Mouse (Mus musculus) neural tube, embryonic 12.5 days (tissue): Measurements from ENCODE around the gene Usp10. TPM values are rescaled to one million over a fixed set of nuclear protein-coding genes. Genes with fewer than 3 reads are reported as not detected.

Experiments
- ATAC-seq: fragments of 200-750 bp; cut with Nextera tagmentation; 2 replicates; pipeline ENCODE4 v1.8.0; 2017; ENCODE audit warnings: low read depth, mild to moderate bottlenecking, moderate TSS enrichment, moderate library complexity; ENCODE audit not compliant: low FRiP score
- H3K27ac ChIP-seq: fragments of 300-500 bp; sonication (generic); 2 replicates; pipeline ENCODE4 v1.5.1; 2016
- H3K27me3 ChIP-seq: fragments of 300-500 bp; sonication (generic); replicated peaks from 2 replicates; pipeline ENCODE4 v1.6.1; 2016; ENCODE audit warnings: mild to moderate bottlenecking
- H3K36me3 ChIP-seq: fragments of 300-500 bp; sonication (generic); 2 replicates; pipeline ENCODE4 v1.6.1; 2016; ENCODE audit warnings: mild to moderate bottlenecking
- H3K4me1 ChIP-seq: fragments of 300-500 bp; sonication (generic); 2 replicates; pipeline ENCODE4 v1.6.1; 2016
- H3K4me2 ChIP-seq: fragments of 300-500 bp; sonication (generic); replicated peaks from 2 replicates; pipeline ENCODE4 v1.6.1; 2016; ENCODE audit warnings: mild to moderate bottlenecking
- H3K4me3 ChIP-seq: fragments of 300-500 bp; sonication (generic); 2 replicates; pipeline ENCODE4 v1.5.1; 2016
- H3K9ac ChIP-seq: fragments of 300-500 bp; sonication (generic); 2 replicates; pipeline ENCODE4 v1.6.1; 2016; ENCODE audit warnings: mild to moderate bottlenecking
- H3K9me3 ChIP-seq: fragments of 300-500 bp; sonication (generic); 2 replicates; pipeline ENCODE4 v1.6.1; 2016; ENCODE audit warnings: mild to moderate bottlenecking
- WGBS: fragments of 180-500 bp; shearing (Covaris S2); methylation state at CpG from one replicate; pipeline ENCODE4 v1.1.7; 2016; 5-methylcytosine and 5-hydroxymethylcytosine counted together
- polyA plus RNA-seq: library from polyadenylated mRNA; unstranded; fragments of >200 nt; fragmentation: Nextera tagmentation; extraction: Ambion mirVana; gene quantifications from 2 replicates; pipeline ENCODE4 v1.2.1, GENCODE M21; 2016

The Usp10 gene
- polyA plus RNA-seq, 1 experiment from 2014 or later, result 142 TPM

GRCm38 (mm10) chr8:119917415-119917814 is 7.3 kb downstream of the Usp10 start:
- no peak for ATAC-seq
- no peak overlapping the region for H3K27ac ChIP-seq
- peaks cover 7% of the 10 kb centered on the region for H3K36me3 ChIP-seq
- H3K4me2 ChIP-seq, result no peak overlapping the region
- no peaks in the 10 kb centered on the region for H3K9me3 ChIP-seq
- WGBS, result 95% methylated on average over 3 of the region's 3 CpGs
- no peak overlapping the region for H3K9ac ChIP-seq
- H3K4me1 ChIP-seq, result peaks cover 48% of the 10 kb centered on the region
- H3K27me3 ChIP-seq, result no peaks in the 10 kb centered on the region
- no peak overlapping the region for H3K4me3 ChIP-seq

DNA sequence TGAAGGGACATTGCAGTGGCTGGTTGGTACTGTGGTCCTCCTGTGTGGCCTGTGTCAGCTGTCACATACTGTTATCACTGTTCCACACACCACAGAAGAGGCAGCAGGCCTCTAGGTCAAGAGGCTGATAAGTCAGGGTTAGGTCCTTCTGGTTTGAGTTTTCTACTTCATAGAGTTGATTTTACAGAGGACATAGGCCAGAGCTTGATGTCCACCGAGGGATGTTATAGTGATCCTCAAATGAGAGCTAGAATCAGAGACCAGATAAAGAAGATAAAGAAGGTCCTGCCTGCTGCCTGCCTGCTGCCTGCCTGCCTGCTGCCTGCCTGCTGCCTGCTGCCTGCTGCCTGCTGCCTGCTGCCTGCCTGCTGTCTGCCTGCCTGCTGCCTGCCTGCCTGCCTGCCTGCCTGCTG is 8.0 kb downstream of the Usp10 start:
- Histone ChIP-seq H3K36me3 (peaks cover 7% of the 10 kb centered on the region), H3K4me1 (peaks cover 42% of the 10 kb centered on the region)
- 91% methylated on average over 1 of the region's 1 CpGs for WGBS

DNA sequence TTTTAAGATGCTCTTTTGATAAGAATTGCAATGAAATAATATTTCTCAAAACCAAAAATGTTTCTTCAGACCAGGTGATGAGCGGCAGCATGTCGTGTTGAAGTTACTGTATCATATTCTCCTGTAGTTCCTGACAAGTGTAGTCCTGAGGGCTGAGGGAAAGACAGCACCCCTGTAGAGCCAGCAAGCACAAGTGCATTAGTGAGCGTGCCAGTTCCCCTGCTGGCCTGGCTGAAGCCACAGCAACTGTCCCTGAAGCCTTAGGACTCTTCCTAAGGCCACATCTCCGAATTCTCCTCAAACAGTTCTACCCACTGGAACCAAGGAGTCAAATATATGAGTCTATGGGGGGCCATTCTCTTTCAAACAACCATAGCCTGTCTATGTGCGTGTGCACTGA is 13.1 kb downstream of the Usp10 start:
- Histone ChIP-seq H3K36me3 (peaks cover 4% of the 10 kb centered on the region), H3K9me3 (no peaks in the 10 kb centered on the region), H3K9ac (no peak overlapping the region), H3K4me3 (no peak overlapping the region), H3K4me1 (peaks cover 21% of the 10 kb centered on the region; the same call in 1 of the 2 replicates), H3K27ac (no peak overlapping the region), H3K27me3 (no peaks in the 10 kb centered on the region), H3K4me2 (no peak overlapping the region)
- no peak for ATAC-seq
- whole genome bisulfite sequencing, result 64% methylated on average over 5 of the region's 5 CpGs

More for the DNA sequence above, 8.0 kb downstream of the Usp10 start:
- H3K4me2 ChIP-seq, result no peak overlapping the region
- no peak for ATAC-seq
- no peak overlapping the region for H3K9ac ChIP-seq
- H3K27ac ChIP-seq, result no peak overlapping the region
- H3K4me3 ChIP-seq, result no peak overlapping the region
- H3K9me3 ChIP-seq, result no peaks in the 10 kb centered on the region
- no peaks in the 10 kb centered on the region for H3K27me3 ChIP-seq

- H3K36me3 ChIP-seq, result no peaks in the 10 kb centered on the region
- 92% methylated on average over 4 of the region's 4 CpGs for WGBS
- no peak for ATAC-seq
These were observed 15.3 kb downstream of the Usp10 start for GRCm38 (mm10) chr8:119925428-119925827.

DNA sequence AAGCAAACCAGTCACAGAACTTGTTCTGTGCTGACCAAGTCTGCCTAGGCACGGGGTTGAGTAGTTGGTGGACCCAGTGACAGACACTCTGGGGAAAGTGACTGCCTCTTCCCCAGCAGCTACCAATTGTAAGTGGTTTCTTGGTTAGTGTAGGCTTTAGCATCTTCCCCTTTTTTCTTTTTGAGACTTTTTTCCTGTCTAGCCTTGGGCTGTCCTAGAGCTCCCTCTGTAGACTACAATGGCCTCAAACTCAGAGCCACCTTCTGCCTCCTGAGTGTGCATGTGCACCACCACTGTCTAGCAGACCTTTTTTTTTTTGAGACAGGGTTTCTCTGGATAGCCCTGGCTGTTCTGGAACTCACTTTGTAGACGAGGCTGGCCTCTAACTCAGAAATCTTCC is 16.3 kb downstream of the Usp10 start:
- Histone ChIP-seq H3K27me3 (no peaks in the 10 kb centered on the region), H3K4me2 (no peak overlapping the region), H3K4me3 (no peak overlapping the region), H3K9ac (no peak overlapping the region), H3K9me3 (no peaks in the 10 kb centered on the region), H3K27ac (no peak overlapping the region), H3K4me1 (peaks cover 16% of the 10 kb centered on the region; the same call in 1 of the 2 replicates), H3K36me3 (no peaks in the 10 kb centered on the region)
- no peak for ATAC-seq
- WGBS, result 83% methylated on average over 2 of the region's 2 CpGs

More at GRCm38 (mm10) chr8:119925428-119925827, 15.3 kb downstream of the Usp10 start:
- H3K27me3 ChIP-seq, result no peaks in the 10 kb centered on the region
- H3K4me2 ChIP-seq, result no peak overlapping the region
- no peak overlapping the region for H3K27ac ChIP-seq
- no peak overlapping the region for H3K4me3 ChIP-seq
- H3K9ac ChIP-seq, result no peak overlapping the region
- H3K9me3 ChIP-seq, result no peaks in the 10 kb centered on the region
- H3K4me1 ChIP-seq, result peaks cover 21% of the 10 kb centered on the region; the same call in 1 of the 2 replicates

DNA sequence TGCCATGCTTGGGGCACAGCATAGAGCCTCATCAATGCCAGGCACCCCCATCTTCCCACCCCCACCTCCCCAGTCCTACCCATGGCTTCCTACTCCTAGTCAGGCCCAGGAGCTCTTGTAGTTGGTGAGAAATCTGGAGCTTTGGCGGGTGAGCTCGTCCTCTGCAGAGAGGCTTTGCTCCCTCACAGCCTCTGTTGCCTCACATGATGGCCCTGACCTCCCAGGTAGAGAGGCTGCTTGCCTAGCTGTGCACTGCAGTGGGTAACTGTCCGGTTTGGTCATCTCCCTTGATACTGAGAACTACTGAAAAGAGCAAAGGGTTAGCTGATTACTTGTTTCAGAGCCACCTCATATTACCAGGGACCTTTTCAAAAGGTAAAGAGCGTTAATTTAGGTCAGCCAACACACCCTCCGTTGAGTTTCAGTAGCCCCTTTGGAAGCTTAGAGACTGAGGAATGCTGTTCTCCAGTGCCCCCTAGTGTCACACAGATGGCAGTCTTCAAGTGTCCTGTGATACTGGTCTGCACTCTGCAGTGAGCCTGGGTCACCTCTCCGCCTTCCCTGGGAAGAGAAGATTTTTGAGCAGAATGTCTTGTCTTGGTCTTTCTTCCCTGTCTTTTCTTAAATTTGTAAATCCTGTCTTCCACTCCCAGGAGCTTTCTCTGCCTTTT is 17.4 kb downstream of the Usp10 start:
- Histone ChIP-seq H3K27ac (no peak overlapping the region), H3K4me1 (peaks cover 9% of the 10 kb centered on the region; the same call in 1 of the 2 replicates), H3K27me3 (no peaks in the 10 kb centered on the region), H3K4me3 (no peak overlapping the region), H3K36me3 (peaks cover 8% of the 10 kb centered on the region), H3K9me3 (no peaks in the 10 kb centered on the region), H3K9ac (no peak overlapping the region), H3K4me2 (no peak overlapping the region)
- no peak for ATAC-seq
- WGBS, result 49% methylated on average over 6 of the region's 6 CpGs

DNA sequence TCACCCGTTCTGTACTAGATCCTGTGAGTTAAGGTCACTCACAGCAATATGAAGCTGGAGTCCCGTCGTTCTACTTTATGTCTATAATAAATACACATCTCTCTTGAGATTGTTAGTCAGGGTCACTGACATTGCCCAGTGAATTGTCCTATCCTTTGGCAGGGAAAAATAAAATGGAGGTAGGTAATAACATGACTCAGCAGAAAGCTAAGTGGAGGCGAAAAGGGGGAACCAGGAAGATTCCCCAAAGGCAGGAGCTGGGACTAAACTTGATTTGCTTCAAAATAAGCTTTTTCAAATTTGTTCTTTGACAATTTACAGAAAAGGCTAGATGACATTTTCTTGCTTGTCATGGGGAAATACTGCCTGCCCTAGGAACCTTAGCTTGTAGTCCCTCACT is 21.2 kb downstream of the Usp10 start:
- H3K36me3 ChIP-seq, result peaks cover 37% of the 10 kb centered on the region
- H3K9me3 ChIP-seq, result no peaks in the 10 kb centered on the region
- H3K27ac ChIP-seq, result no peak overlapping the region
- no peak for ATAC-seq
- no peaks in the 10 kb centered on the region for H3K27me3 ChIP-seq
- 81% methylated on average over 4 of the region's 4 CpGs for WGBS
- no peak overlapping the region for H3K4me2 ChIP-seq
- 0 out of 2 replicates have a peak, but pooled peaks cover 5% of the 10 kb centered on the region for H3K4me1 ChIP-seq
- H3K9ac ChIP-seq, result no peak overlapping the region
- H3K4me3 ChIP-seq, result no peak overlapping the region

GRCm38 (mm10) chr8:119933681-119934080 is 23.5 kb downstream of the Usp10 start:
- H3K4me3 ChIP-seq, result no peak overlapping the region
- H3K4me2 ChIP-seq, result no peak overlapping the region
- ATAC-seq, result no peak
- no peak overlapping the region for H3K9ac ChIP-seq
- H3K36me3 ChIP-seq, result peaks cover 53% of the 10 kb centered on the region
- H3K9me3 ChIP-seq, result no peaks in the 10 kb centered on the region
- H3K27ac ChIP-seq, result no peak overlapping the region
- H3K4me1 ChIP-seq, result peaks cover 7% of the 10 kb centered on the region; the same call in 1 of the 2 replicates
- WGBS, result 94% methylated on average over 4 of the region's 4 CpGs
- H3K27me3 ChIP-seq, result no peaks in the 10 kb centered on the region

- H3K27me3 ChIP-seq, result no peaks in the 10 kb centered on the region
- no peak overlapping the region for H3K9ac ChIP-seq
- H3K4me2 ChIP-seq, result no peak overlapping the region
- H3K36me3 ChIP-seq, result peaks cover 59% of the 10 kb centered on the region
- H3K27ac ChIP-seq, result no peak overlapping the region
- no peak for ATAC-seq
- H3K9me3 ChIP-seq, result no peaks in the 10 kb centered on the region
- 87% methylated on average over 6 of the region's 6 CpGs for WGBS
- peaks cover 7% of the 10 kb centered on the region; the same call in 1 of the 2 replicates for H3K4me1 ChIP-seq
- no peak overlapping the region for H3K4me3 ChIP-seq
These were observed 25.4 kb downstream of the Usp10 start for GRCm38 (mm10) chr8:119935541-119935940.

GRCm38 (mm10) chr8:119938481-119938880 is 28.3 kb downstream of the Usp10 start:
- no peak for ATAC-seq
- Histone ChIP-seq H3K4me3 (no peak overlapping the region), H3K27me3 (no peaks in the 10 kb centered on the region), H3K4me2 (no peak overlapping the region), H3K36me3 (peaks cover 62% of the 10 kb centered on the region), H3K27ac (no peak overlapping the region), H3K4me1 (peaks cover 7% of the 10 kb centered on the region; the same call in 1 of the 2 replicates), H3K9me3 (no peaks in the 10 kb centered on the region), H3K9ac (no peak overlapping the region)
- WGBS, result 84% methylated on average over 7 of the region's 7 CpGs

DNA sequence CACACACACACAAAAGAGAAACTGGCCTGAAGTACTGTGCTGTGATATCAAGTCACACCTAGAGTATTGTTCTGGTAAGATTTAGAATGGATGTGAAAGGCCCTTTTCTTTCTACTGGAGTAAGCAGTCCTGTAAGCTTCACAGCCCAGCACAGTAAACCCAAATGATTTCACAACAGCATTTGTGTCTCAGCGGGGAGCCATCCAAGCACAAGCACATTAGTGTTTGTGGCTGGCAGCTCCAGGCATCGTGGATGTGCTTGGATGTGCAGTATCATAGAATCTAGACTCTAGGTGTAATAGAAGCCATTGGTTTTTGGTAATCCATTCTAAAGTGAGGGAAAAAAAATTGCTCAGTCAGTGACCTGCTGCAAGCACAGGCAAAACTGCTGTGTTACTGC is 29.2 kb downstream of the Usp10 start:
- H3K4me3 ChIP-seq, result no peak overlapping the region
- H3K27ac ChIP-seq, result no peak overlapping the region
- H3K4me1 ChIP-seq, result peaks cover 10% of the 10 kb centered on the region; the same call in 1 of the 2 replicates
- WGBS, result 85% methylated on average over 2 of the region's 2 CpGs
- ATAC-seq, result no peak
- peaks cover 62% of the 10 kb centered on the region for H3K36me3 ChIP-seq
- no peaks in the 10 kb centered on the region for H3K9me3 ChIP-seq
- no peaks in the 10 kb centered on the region for H3K27me3 ChIP-seq
- H3K9ac ChIP-seq, result no peak overlapping the region
- H3K4me2 ChIP-seq, result no peak overlapping the region

DNA sequence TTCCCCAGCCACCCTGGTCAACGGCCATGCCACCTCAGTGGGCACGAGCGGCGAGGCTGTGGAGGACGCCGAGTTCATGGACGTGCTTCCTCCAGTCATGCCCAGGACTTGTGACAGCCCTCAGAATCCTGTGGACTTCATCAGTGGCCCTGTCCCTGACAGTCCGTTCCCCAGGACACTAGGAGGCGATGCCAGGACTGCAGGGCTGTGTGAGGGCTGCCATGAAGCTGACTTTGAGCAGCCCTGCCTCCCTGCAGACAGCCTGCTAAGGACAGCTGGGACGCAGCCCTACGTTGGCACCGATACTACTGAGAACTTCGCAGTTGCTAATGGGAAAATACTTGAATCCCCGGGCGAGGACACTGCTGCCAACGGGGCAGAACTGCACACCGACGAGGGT is 31.3 kb downstream of the Usp10 start:
- Histone ChIP-seq H3K27ac (no peak overlapping the region), H3K4me2 (no peak overlapping the region), H3K9me3 (no peaks in the 10 kb centered on the region), H3K27me3 (no peaks in the 10 kb centered on the region), H3K9ac (no peak overlapping the region), H3K4me1 (peaks cover 10% of the 10 kb centered on the region; the same call in 1 of the 2 replicates), H3K4me3 (no peak overlapping the region), H3K36me3 (peaks cover 56% of the 10 kb centered on the region)
- WGBS, result 96% methylated on average over 18 of the region's 18 CpGs
- no peak for ATAC-seq

DNA sequence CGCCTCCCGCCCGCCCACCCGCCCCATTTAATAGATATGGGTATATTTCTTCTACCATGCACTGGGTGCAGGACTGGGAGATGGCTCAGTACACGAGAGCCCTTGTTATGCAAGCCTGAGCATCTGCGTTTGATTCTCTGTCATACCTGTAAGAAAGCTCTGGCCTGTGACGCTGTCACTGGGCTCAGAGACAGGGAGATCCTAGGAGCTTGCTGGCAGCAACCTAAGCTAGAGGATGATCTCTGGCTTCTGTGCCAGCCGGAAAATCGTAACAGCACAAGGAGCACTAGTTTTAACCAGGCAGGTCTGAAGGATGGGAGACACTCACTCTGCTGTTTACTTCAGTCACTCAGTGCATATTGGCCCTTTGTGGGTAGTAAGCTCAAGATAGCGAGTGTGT is 33.5 kb downstream of the Usp10 start:
- H3K4me3 ChIP-seq, result no peak overlapping the region
- no peak overlapping the region for H3K4me2 ChIP-seq
- H3K36me3 ChIP-seq, result peaks cover 51% of the 10 kb centered on the region
- no peak overlapping the region for H3K27ac ChIP-seq
- WGBS, result 86% methylated on average over 10 of the region's 10 CpGs
- no peaks in the 10 kb centered on the region for H3K27me3 ChIP-seq
- no peaks in the 10 kb centered on the region for H3K9me3 ChIP-seq
- 0 out of 2 replicates have a peak, but pooled peaks cover 3% of the 10 kb centered on the region for H3K4me1 ChIP-seq
- ATAC-seq, result no peak
- no peak overlapping the region for H3K9ac ChIP-seq
